Mouse (Mus musculus): ENCODE measurements around the gene Tnfaip8l1.

The Tnfaip8l1 gene

GRCm38 (mm10) chr17:56219805-56220204 is 57.5 kb downstream of the Tnfaip8l1 start:
- no peak for DNase-seq (ENCODE audit: low read depth)
